Mouse (Mus musculus) left cerebral cortex, postnatal 10 days (tissue): Measurements from ENCODE around the gene Cd300c2. TPM values are rescaled to one million over a fixed set of nuclear protein-coding genes. Genes with fewer than 3 reads are reported as not detected.
"Not testable (repeated sequence)": the region's sequence is repeated elsewhere in the genome, so short reads cannot be mapped to it uniquely, and the experiment has no call there.

Experiments used
- DNase-seq, 2 experiments: peaks; one replicate each; pipeline ENCODE4 v3.0.0; 2021 to 2022; ENCODE audit warnings: low spot score in 2 of 2, mixed read lengths in 1 of 2; ENCODE audit errors: extremely low spot score in 1 of 2
- intact Hi-C: fragments of 180-260 bp; cut with DNase I; formaldehyde crosslinking; loops from one replicate; pipeline ENCODE4 v1.15.1; 2025
- total RNA-seq, 2 experiments: library from RNA; stranded (reverse); gene quantifications; 2 replicates each; pipeline ENCODE4 v1.2.3; 2021

The Cd300c2 gene
- total RNA-seq: 1 to 10 TPM; 2.9 to 3.2 TPM

GRCm38 (mm10) chr11:115001474-115002040, at the start of gene Cd300c2:
Cd300c2 (minus strand) TSS chr11:115001880.
- intact Hi-C loops: loop anchor here (5.0 kb wide), 1 partner anchor 34 kb away; the partner anchor contains the start of gene Cd300c
- no peak for DNase-seq

- intact Hi-C loops: no loop called here
- DNase-seq: no peak
These were observed 47.7 kb upstream of the Cd300c2 start for GRCm38 (mm10) chr11:115049282-115049895.

GRCm38 (mm10) chr11:115048259-115048658, 46.6 kb upstream of the Cd300c2 start, which contains the start of gene Cd300ld3:
Cd300ld3 (minus strand) TSS chr11:115048409.
- intact Hi-C loops: no loop called here
- DNase-seq: no peak

- DNase-seq, intact Hi-C loops: not testable (repeated sequence)
These were observed 36.0 kb upstream of the Cd300c2 start, which contains the start of gene Cd300ld5 for GRCm38 (mm10) chr11:115037669-115038068. Cd300ld5 (minus strand) TSS chr11:115037769.

GRCm38 (mm10) chr11:115026912-115027311, 25.2 kb upstream of the Cd300c2 start, which contains the start of gene Cd300ld4:
Cd300ld4 (minus strand) TSS chr11:115027012.
- DNase-seq, intact Hi-C loops: not testable (repeated sequence)

GRCm38 (mm10) chr11:115016093-115016492, 14.4 kb upstream of the Cd300c2 start, which contains the start of gene Cd300ld2:
Cd300ld2 (minus strand) TSS chr11:115016193.
- DNase-seq, intact Hi-C loops: not testable (repeated sequence)

GRCm38 (mm10) chr11:115004070-115004469, 2.4 kb upstream of the Cd300c2 start:
- DNase-seq: no peak
- intact Hi-C loops: loop anchor here (5.0 kb wide), 1 partner anchor 37 kb away; the partner anchor contains the start of gene Cd300c

- DNase-seq: no peak
- intact Hi-C loops: no loop called here
These were observed 11.9 kb downstream of the Cd300c2 start, which contains the start of gene Cd300ld for GRCm38 (mm10) chr11:114989793-114990192. Cd300ld (minus strand) TSS chr11:114989922.

GRCm38 (mm10) chr11:114981866-114982265, 19.8 kb downstream of the Cd300c2 start:
- intact Hi-C loops: no loop called here
- DNase-seq: no peak

GRCm38 (mm10) chr11:114972726-114973125, 29.0 kb downstream of the Cd300c2 start:
- no peak for DNase-seq

GRCm38 (mm10) chr11:114968752-114969207, 32.9 kb downstream of the Cd300c2 start, which contains the start of gene Cd300c:
Cd300c (minus strand) TSS chr11:114969157.
- peak in 1 of 2 experiments; percentile 2 for DNase-seq
- intact Hi-C loops: loop anchor here (5.0 kb wide), 1 partner anchor 34 kb away; the partner anchor contains the start of gene Cd300c2

More at GRCm38 (mm10) chr11:114972726-114973125, 29.0 kb downstream of the Cd300c2 start:
- intact Hi-C loops: no loop called here

- intact Hi-C loops: loop anchor here (5.0 kb wide), 1 partner anchor 37 kb away; the partner anchor contains the start of gene Cd300c2
These were observed 36.4 kb downstream of the Cd300c2 start for GRCm38 (mm10) chr11:114965182-114965828.

GRCm38 (mm10) chr11:114960369-114960768, 41.3 kb downstream of the Cd300c2 start:
- no peak for DNase-seq
- intact Hi-C loops: no loop called here

More at GRCm38 (mm10) chr11:114965182-114965828, 36.4 kb downstream of the Cd300c2 start:
- no peak for DNase-seq

Other genes starting within 250 kb of the Cd300c2 start
- 1 to 10 TPM; 4.0 to 8.7 TPM for gene Kif19a, start 236.5 kb downstream of the Cd300c2 start, total RNA-seq
- gene Btbd17, start 205.9 kb downstream of the Cd300c2 start, total RNA-seq: 10 to 100 TPM; 22.6 to 26.4 TPM
- gene Gpr142, start 203.0 kb downstream of the Cd300c2 start, total RNA-seq: not detected
- gene Gprc5c, start 150.7 kb downstream of the Cd300c2 start, total RNA-seq: 1 to 10 TPM; 4.1 to 4.4 TPM
- gene Cd300a, start 111.8 kb downstream of the Cd300c2 start, total RNA-seq: under 1 TPM; 0.43 to 0.58 TPM
- gene Cd300lb, start 67.5 kb downstream of the Cd300c2 start, total RNA-seq: not detected
- gene Cd300c, start 32.7 kb downstream of the Cd300c2 start, total RNA-seq: not detected
- gene Cd300ld, start 12.0 kb downstream of the Cd300c2 start, total RNA-seq: under 1 TPM in 1 of 2 experiments, not detected in 1; 0.16 TPM
- gene Cd300ld2, start 14.3 kb upstream of the Cd300c2 start, total RNA-seq: not detected
- under 1 TPM in 1 of 2 experiments, not detected in 1; 0.66 TPM for gene Cd300ld4, start 25.1 kb upstream of the Cd300c2 start, total RNA-seq
- gene Cd300ld5, start 35.9 kb upstream of the Cd300c2 start, total RNA-seq: not detected
- not detected for gene Cd300ld3, start 46.5 kb upstream of the Cd300c2 start, total RNA-seq
- not detected for gene Cd300e, start 60.3 kb upstream of the Cd300c2 start, total RNA-seq
- under 1 TPM; 0.39 to 0.51 TPM for gene Rab37, start 89.6 kb upstream of the Cd300c2 start, total RNA-seq
- under 1 TPM; 0.28 to 0.90 TPM for gene Cd300lf, start 132.1 kb upstream of the Cd300c2 start, total RNA-seq
- 10 to 100 TPM; 53.7 to 56.0 TPM for gene Slc9a3r1, start 161.5 kb upstream of the Cd300c2 start, total RNA-seq
- gene Tmem104, start 185.6 kb upstream of the Cd300c2 start, total RNA-seq: 10 to 100 TPM; 19.9 to 20.3 TPM
- gene Nat9, start 186.0 kb upstream of the Cd300c2 start, total RNA-seq: 10 to 100 TPM; 14.5 to 16.6 TPM